Mouse (Mus musculus) C2C12 (cell line): ENCODE measurements around the gene Ptprk.

Experiments used
- CTCF ChIP-seq: IDR thresholded peaks from one replicate; pipeline ENCODE4 v1.5.1; 2011; ENCODE audit not compliant: control insufficient read depth, insufficient read depth, insufficient read length
- MYOG ChIP-seq: IDR thresholded peaks from one replicate; pipeline ENCODE4 v1.6.1; 2011; ENCODE audit not compliant: control insufficient read depth, insufficient read length; ENCODE audit errors: extremely low read depth
- USF1 ChIP-seq: IDR thresholded peaks from one replicate; pipeline ENCODE4 v1.6.1; 2011; ENCODE audit warnings: low read depth, mild to moderate bottlenecking, control low read depth, moderate library complexity

- no peak for TF ChIP-seq CTCF
- no peak for TF ChIP-seq USF1
- TF ChIP-seq MYOG = no peak
Observed at GRCm38 (mm10) chr10:28523992-28524735, 449.5 kb downstream of the Ptprk start.
